Mouse (Mus musculus) limb, embryonic 13.5 days (tissue): ENCODE data around the gene Pacrg. TPM values are rescaled to one million over a fixed set of nuclear protein-coding genes. Genes with fewer than 3 reads are reported as not detected.

Source experiments
- ATAC-seq: fragments of 200-750 bp; cut with Nextera tagmentation; 2 replicates; pipeline ENCODE4 v1.8.0; 2017; ENCODE audit warnings: low read depth, moderate number of reproducible peaks, moderate TSS enrichment; ENCODE audit not compliant: low FRiP score
- H3K27ac ChIP-seq: fragments of 300-500 bp; sonication (generic); 2 replicates; pipeline ENCODE4 v1.5.1; 2015; ENCODE audit warnings: inconsistent platforms, mild to moderate bottlenecking, moderate library complexity
- H3K27me3 ChIP-seq: fragments of 300-500 bp; sonication (generic); 2 replicates; pipeline ENCODE4 v1.6.1; 2015; ENCODE audit warnings: mild to moderate bottlenecking, inconsistent platforms
- H3K36me3 ChIP-seq: fragments of 300-500 bp; sonication (generic); 2 replicates; pipeline ENCODE4 v1.6.1; 2015; ENCODE audit warnings: inconsistent platforms, mild to moderate bottlenecking, moderate library complexity
- H3K4me1 ChIP-seq: fragments of 300-500 bp; sonication (generic); 2 replicates; pipeline ENCODE4 v1.6.1; 2015; ENCODE audit warnings: inconsistent platforms
- H3K4me2 ChIP-seq: fragments of 300-500 bp; sonication (generic); replicated peaks from 2 replicates; pipeline ENCODE4 v1.6.1; 2015; ENCODE audit warnings: inconsistent platforms, mild to moderate bottlenecking, moderate library complexity
- H3K4me3 ChIP-seq: fragments of 300-500 bp; sonication (generic); 2 replicates; pipeline ENCODE4 v1.5.1; 2015; ENCODE audit warnings: moderate library complexity, mild to moderate bottlenecking, inconsistent platforms
- H3K9ac ChIP-seq: fragments of 300-500 bp; sonication (generic); 2 replicates; pipeline ENCODE4 v1.6.1; 2015; ENCODE audit warnings: mild to moderate bottlenecking, inconsistent platforms
- H3K9me3 ChIP-seq: fragments of 300-500 bp; sonication (generic); 2 replicates; pipeline ENCODE4 v1.6.1; 2016; ENCODE audit warnings: inconsistent platforms
- WGBS: fragments of 180-500 bp; shearing (Covaris S2); methylation state at CpG from one replicate; pipeline ENCODE4 v1.1.7; 2015; 5-methylcytosine and 5-hydroxymethylcytosine counted together
- polyA plus RNA-seq: library from polyadenylated mRNA; unstranded; fragments of >200 nt; fragmentation: Nextera tagmentation; extraction: Ambion mirVana; gene quantifications from 2 replicates; pipeline ENCODE4 v1.2.1, GENCODE M21; 2015

Gene Pacrg
- polyA plus RNA-seq, 1 experiment from 2014 or later = 1.4 TPM

GRCm38 (mm10) chr17:10476807-10477206 lies 363.3 kb downstream of the Pacrg start:
- Histone ChIP-seq H3K4me1 (peaks cover 22% of the 10 kb centered on the region), H3K9ac (no peak overlapping the region), H3K9me3 (no peaks in the 10 kb centered on the region), H3K27me3 (no peaks in the 10 kb centered on the region), H3K36me3 (no peaks in the 10 kb centered on the region), H3K4me2 (no peak overlapping the region), H3K4me3 (no peak overlapping the region), H3K27ac (no peak overlapping the region)
- ATAC-seq = no peak
- WGBS = 70% methylated on average over 7 of the region's 7 CpGs

DNA sequence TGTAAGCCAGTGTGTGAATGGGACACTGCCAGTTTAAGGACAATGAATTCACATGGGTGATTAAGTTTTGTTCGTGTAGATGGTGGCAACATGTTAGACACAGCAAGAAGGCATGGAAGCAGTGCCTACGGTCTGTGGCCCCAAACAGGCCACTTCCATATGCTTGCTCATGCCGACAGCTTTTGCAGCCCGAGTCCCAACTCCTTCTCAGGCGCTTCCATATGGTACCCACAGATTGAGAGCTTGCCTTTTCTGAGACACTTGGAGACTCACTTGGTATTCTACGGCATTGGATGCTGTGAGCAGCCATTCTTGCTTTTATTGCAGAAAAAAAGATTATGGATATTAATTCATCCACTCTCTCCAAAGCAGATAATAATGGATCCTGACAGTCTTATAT lies 365.1 kb downstream of the Pacrg start:
- Histone ChIP-seq H3K27ac (no peak overlapping the region), H3K9me3 (no peaks in the 10 kb centered on the region), H3K27me3 (no peaks in the 10 kb centered on the region), H3K4me1 (peaks cover 22% of the 10 kb centered on the region), H3K9ac (no peak overlapping the region), H3K36me3 (no peaks in the 10 kb centered on the region), H3K4me2 (no peak overlapping the region), H3K4me3 (no peak overlapping the region)
- no peak for ATAC-seq
- WGBS = 96% methylated on average over 6 of the region's 6 CpGs

- H3K27ac ChIP-seq = no peak overlapping the region
- ATAC-seq = no peak
- no peak overlapping the region for H3K4me3 ChIP-seq
- H3K27me3 ChIP-seq = no peaks in the 10 kb centered on the region
- H3K4me1 ChIP-seq = peaks cover 15% of the 10 kb centered on the region
- no peaks in the 10 kb centered on the region for H3K36me3 ChIP-seq
- WGBS = 69% methylated on average over 7 of the region's 7 CpGs
- no peak overlapping the region for H3K9ac ChIP-seq
- no peak overlapping the region for H3K4me2 ChIP-seq
- H3K9me3 ChIP-seq = no peaks in the 10 kb centered on the region
Measured at GRCm38 (mm10) chr17:10473826-10474384, 366.2 kb downstream of the Pacrg start.

DNA sequence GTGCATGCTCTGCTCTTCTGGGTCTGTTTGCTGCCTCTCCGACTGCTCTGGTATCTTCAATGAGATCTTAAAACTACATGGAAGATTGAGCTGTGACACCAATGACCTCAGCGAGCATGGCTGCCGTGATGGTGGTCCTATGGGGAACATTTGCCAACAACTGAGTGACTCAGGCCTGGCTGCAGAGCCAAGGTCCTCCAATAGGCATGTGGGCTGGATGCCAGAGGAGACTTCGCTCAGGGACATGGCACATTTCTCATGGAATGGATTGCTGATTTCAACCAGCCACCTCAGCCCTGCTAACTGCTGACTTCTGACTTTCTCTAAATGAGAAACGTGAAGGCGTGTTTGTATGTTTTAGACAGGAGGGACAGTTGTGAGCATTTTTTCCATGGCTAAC lies 366.9 kb downstream of the Pacrg start:
- Histone ChIP-seq H3K4me1 (peaks cover 9% of the 10 kb centered on the region), H3K36me3 (no peaks in the 10 kb centered on the region), H3K9ac (no peak overlapping the region), H3K27ac (no peak overlapping the region), H3K27me3 (no peaks in the 10 kb centered on the region), H3K4me3 (no peak overlapping the region), H3K9me3 (no peaks in the 10 kb centered on the region), H3K4me2 (no peak overlapping the region)
- no peak for ATAC-seq
- 82% methylated on average over 6 of the region's 6 CpGs for WGBS

DNA sequence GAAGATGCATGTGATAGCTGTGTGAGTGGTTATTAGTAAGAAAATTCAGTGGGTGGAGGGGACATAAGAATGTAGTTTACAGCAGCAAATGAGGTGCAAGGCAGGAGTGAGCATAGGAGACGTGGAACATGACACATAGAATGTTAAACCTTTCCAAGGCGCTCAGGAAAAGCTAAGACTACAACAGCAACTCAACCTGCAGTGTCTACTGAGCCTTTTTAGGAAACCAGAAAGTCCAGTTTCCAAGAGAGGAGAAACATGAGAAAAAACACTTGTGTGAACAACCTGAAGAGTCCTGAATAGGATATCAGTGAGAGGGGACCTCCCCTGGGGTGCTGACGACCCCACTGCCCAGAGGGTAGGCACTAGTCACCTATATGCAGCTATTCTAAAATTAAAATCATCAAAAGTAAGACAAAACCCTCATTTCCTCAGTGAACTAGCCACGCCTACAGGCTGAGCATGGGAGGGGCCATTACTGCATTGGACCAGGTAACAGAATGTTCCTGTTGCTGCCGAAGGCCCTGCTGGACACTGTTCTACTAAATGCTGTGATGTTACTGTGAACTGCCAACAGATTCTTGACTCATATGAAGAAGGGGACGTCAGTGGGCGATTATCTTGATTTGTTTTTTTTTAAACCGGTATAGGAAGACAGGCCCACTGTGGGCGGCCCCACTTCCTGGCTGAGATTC lies 370.1 kb downstream of the Pacrg start:
- no peak overlapping the region for H3K4me3 ChIP-seq
- ATAC-seq = no peak
- peaks cover 3% of the 10 kb centered on the region; the same call in 1 of the 2 replicates for H3K4me1 ChIP-seq
- H3K27me3 ChIP-seq = no peaks in the 10 kb centered on the region
- H3K9me3 ChIP-seq = no peaks in the 10 kb centered on the region
- WGBS = 85% methylated on average over 9 of the region's 9 CpGs
- no peak overlapping the region for H3K4me2 ChIP-seq
- no peaks in the 10 kb centered on the region for H3K36me3 ChIP-seq
- no peak overlapping the region for H3K9ac ChIP-seq
- H3K27ac ChIP-seq = no peak overlapping the region

GRCm38 (mm10) chr17:10467102-10467501 lies 373.0 kb downstream of the Pacrg start:
- WGBS = 90% methylated on average over 3 of the region's 3 CpGs
- Histone ChIP-seq H3K9ac (no peak overlapping the region), H3K27me3 (no peaks in the 10 kb centered on the region), H3K4me3 (no peak overlapping the region), H3K4me1 (peaks cover 3% of the 10 kb centered on the region; the same call in 1 of the 2 replicates), H3K36me3 (no peaks in the 10 kb centered on the region), H3K9me3 (no peaks in the 10 kb centered on the region), H3K4me2 (no peak overlapping the region), H3K27ac (no peak overlapping the region)
- no peak for ATAC-seq

GRCm38 (mm10) chr17:10465467-10465866 lies 374.6 kb downstream of the Pacrg start:
- H3K4me2 ChIP-seq = no peak overlapping the region
- no peaks in the 10 kb centered on the region for H3K36me3 ChIP-seq
- H3K27ac ChIP-seq = no peak overlapping the region
- H3K9ac ChIP-seq = no peak overlapping the region
- 77% methylated on average over 6 of the region's 6 CpGs for WGBS
- H3K27me3 ChIP-seq = no peaks in the 10 kb centered on the region
- peaks cover 3% of the 10 kb centered on the region; the same call in 1 of the 2 replicates for H3K4me1 ChIP-seq
- H3K9me3 ChIP-seq = no peaks in the 10 kb centered on the region
- H3K4me3 ChIP-seq = no peak overlapping the region
- ATAC-seq = no peak

GRCm38 (mm10) chr17:10464700-10465099 lies 375.4 kb downstream of the Pacrg start:
- Histone ChIP-seq H3K4me2 (no peak overlapping the region), H3K36me3 (no peaks in the 10 kb centered on the region), H3K9ac (no peak overlapping the region), H3K27ac (no peak overlapping the region), H3K27me3 (no peaks in the 10 kb centered on the region), H3K4me1 (peaks cover 3% of the 10 kb centered on the region; the same call in 1 of the 2 replicates), H3K9me3 (no peaks in the 10 kb centered on the region), H3K4me3 (no peak overlapping the region)
- WGBS = 56% methylated on average over 2 of the region's 3 CpGs
- ATAC-seq = no peak; the same call in 1 of the 2 replicates

GRCm38 (mm10) chr17:10463626-10464025 lies 376.5 kb downstream of the Pacrg start:
- Histone ChIP-seq H3K9ac (no peak overlapping the region), H3K36me3 (no peaks in the 10 kb centered on the region), H3K4me2 (no peak overlapping the region), H3K27ac (no peak overlapping the region), H3K9me3 (no peaks in the 10 kb centered on the region), H3K27me3 (no peaks in the 10 kb centered on the region), H3K4me1 (no peaks in the 10 kb centered on the region), H3K4me3 (no peak overlapping the region)
- WGBS = 78% methylated on average over 3 of the region's 3 CpGs
- ATAC-seq = no peak

- Histone ChIP-seq H3K4me1 (peaks cover 9% of the 10 kb centered on the region; the same call in 1 of the 2 replicates), H3K27me3 (no peaks in the 10 kb centered on the region), H3K9me3 (no peaks in the 10 kb centered on the region), H3K4me3 (no peak overlapping the region), H3K4me2 (no peak overlapping the region), H3K27ac (no peak overlapping the region), H3K36me3 (no peaks in the 10 kb centered on the region), H3K9ac (no peak overlapping the region)
- ATAC-seq = no peak
- WGBS = 88% methylated on average over 4 of the region's 4 CpGs
Measured at GRCm38 (mm10) chr17:10460916-10461315, 379.2 kb downstream of the Pacrg start.

GRCm38 (mm10) chr17:10458743-10459142 lies 381.4 kb downstream of the Pacrg start:
- H3K36me3 ChIP-seq = no peaks in the 10 kb centered on the region
- no peak for ATAC-seq
- H3K4me2 ChIP-seq = no peak overlapping the region
- no peaks in the 10 kb centered on the region for H3K9me3 ChIP-seq
- peaks cover 9% of the 10 kb centered on the region; the same call in 1 of the 2 replicates for H3K4me1 ChIP-seq
- H3K9ac ChIP-seq = no peak overlapping the region
- no peaks in the 10 kb centered on the region for H3K27me3 ChIP-seq
- no peak overlapping the region for H3K27ac ChIP-seq
- no peak overlapping the region for H3K4me3 ChIP-seq

GRCm38 (mm10) chr17:10456409-10456808 lies 383.7 kb downstream of the Pacrg start:
- Histone ChIP-seq H3K4me3 (no peak overlapping the region), H3K4me2 (no peak overlapping the region), H3K27me3 (no peaks in the 10 kb centered on the region), H3K4me1 (peaks cover 12% of the 10 kb centered on the region), H3K9ac (no peak overlapping the region), H3K27ac (no peak overlapping the region), H3K9me3 (no peaks in the 10 kb centered on the region), H3K36me3 (no peaks in the 10 kb centered on the region)
- ATAC-seq = no peak; the same call in 1 of the 2 replicates
- WGBS = 32% methylated on average over 4 of the region's 4 CpGs

DNA sequence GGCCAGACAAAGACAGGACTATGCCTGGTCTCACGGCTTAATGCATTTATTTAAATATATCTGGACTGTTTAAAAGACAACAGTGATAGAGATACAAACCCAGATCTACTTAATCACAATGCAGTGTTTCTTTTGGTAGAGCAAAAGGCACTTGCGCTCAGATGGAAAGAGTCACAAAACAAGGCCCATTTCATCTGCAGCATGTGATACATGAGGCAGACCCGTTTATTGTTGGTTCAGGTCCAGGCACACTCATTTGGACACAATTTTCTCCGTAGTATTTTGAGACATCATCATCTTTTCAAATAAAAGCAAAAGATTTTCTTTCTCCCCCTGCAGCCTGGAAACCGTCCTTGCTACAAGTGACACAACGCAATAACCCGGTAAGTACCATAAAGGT lies 384.1 kb downstream of the Pacrg start:
- WGBS = 64% methylated on average over 7 of the region's 7 CpGs
- no peak overlapping the region for H3K27ac ChIP-seq

More for the DNA sequence above, 384.1 kb downstream of the Pacrg start:
- no peak for ATAC-seq
- H3K9me3 ChIP-seq = no peaks in the 10 kb centered on the region
- no peak overlapping the region for H3K4me2 ChIP-seq
- H3K9ac ChIP-seq = no peak overlapping the region
- peaks cover 12% of the 10 kb centered on the region for H3K4me1 ChIP-seq
- no peaks in the 10 kb centered on the region for H3K27me3 ChIP-seq
- H3K4me3 ChIP-seq = no peak overlapping the region
- H3K36me3 ChIP-seq = no peaks in the 10 kb centered on the region
